Mouse (Mus musculus) spleen, adult 2 months (tissue): Measurements from ENCODE around the gene Sfi1.
"Not testable (repeated sequence)": the region's sequence is repeated elsewhere in the genome, so short reads cannot be mapped to it uniquely, and the experiment has no call there.

ENCODE experiments used
- CTCF ChIP-seq: fragments of 200-500 bp; IDR thresholded peaks from 2 replicates; pipeline ENCODE4 v1.5.1; 2011; ENCODE audit warnings: mild to moderate bottlenecking, inconsistent platforms; ENCODE audit not compliant: insufficient read depth, insufficient read length, insufficient replicate concordance; ENCODE audit errors: extremely low read depth
- POLR2A ChIP-seq: fragments of 200-500 bp; IDR thresholded peaks from 2 replicates; pipeline ENCODE4 v1.6.1; 2011; ENCODE audit warnings: low read depth, low read length, inconsistent platforms

DNA sequence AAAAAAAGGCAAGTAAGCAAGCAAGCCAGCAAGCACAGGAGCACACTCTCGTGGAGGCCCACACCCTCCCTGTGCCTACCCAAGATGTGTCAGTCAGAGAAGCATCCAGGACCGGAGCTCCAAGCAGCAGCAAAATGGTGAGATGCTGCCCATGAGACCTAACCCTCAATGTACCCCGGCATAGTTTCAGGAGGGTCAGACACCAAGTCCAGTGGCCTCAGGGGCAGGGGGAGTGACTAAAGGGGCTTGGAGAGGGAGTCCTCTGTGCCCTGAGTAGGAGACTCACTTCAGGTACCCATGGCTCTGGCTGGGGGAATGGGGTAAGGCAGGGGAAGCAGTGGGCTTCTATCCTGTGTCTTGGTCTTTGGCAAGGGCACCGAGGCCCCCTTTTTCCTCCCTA, 67.3 kb downstream of the Sfi1 start:
- TF ChIP-seq CTCF, POLR2A: not testable (repeated sequence)
